Mouse (Mus musculus) embryonic facial prominence, embryonic 12.5 days (tissue): ENCODE data around the gene Ankrd31. TPM values are rescaled to one million over a fixed set of nuclear protein-coding genes. Genes with fewer than 3 reads are reported as not detected.

ENCODE experiments used
- ATAC-seq: fragments of 200-750 bp; cut with Nextera tagmentation; 2 replicates; pipeline ENCODE4 v1.8.0; 2017; ENCODE audit not compliant: insufficient number of reproducible peaks, insufficient read depth, low FRiP score, low TSS enrichment
- H3K27ac ChIP-seq: fragments of 300-500 bp; sonication (generic); 2 replicates; pipeline ENCODE4 v1.5.1; 2016; ENCODE audit warnings: mild to moderate bottlenecking
- H3K27me3 ChIP-seq: fragments of 300-500 bp; sonication (generic); 2 replicates; pipeline ENCODE4 v1.6.1; 2016; ENCODE audit warnings: mild to moderate bottlenecking, moderate library complexity
- H3K36me3 ChIP-seq: fragments of 300-500 bp; sonication (generic); 2 replicates; pipeline ENCODE4 v1.6.1; 2016; ENCODE audit warnings: mild to moderate bottlenecking
- H3K4me1 ChIP-seq: fragments of 300-500 bp; sonication (generic); 2 replicates; pipeline ENCODE4 v1.6.1; 2016
- H3K4me2 ChIP-seq: fragments of 300-500 bp; sonication (generic); replicated peaks from 2 replicates; pipeline ENCODE4 v1.6.1; 2016; ENCODE audit warnings: mild to moderate bottlenecking, moderate library complexity
- H3K4me3 ChIP-seq: fragments of 300-500 bp; sonication (generic); 2 replicates; pipeline ENCODE4 v1.5.1; 2016; ENCODE audit warnings: mild to moderate bottlenecking
- H3K9ac ChIP-seq: fragments of 300-500 bp; sonication (generic); 2 replicates; pipeline ENCODE4 v1.6.1; 2016; ENCODE audit warnings: mild to moderate bottlenecking, moderate library complexity
- H3K9me3 ChIP-seq: fragments of 300-500 bp; sonication (generic); 2 replicates; pipeline ENCODE4 v1.6.1; 2016; ENCODE audit warnings: mild to moderate bottlenecking, moderate library complexity
- WGBS: fragments of 180-500 bp; shearing (Covaris S2); methylation state at CpG from one replicate; pipeline ENCODE4 v1.1.7; 2016; 5-methylcytosine and 5-hydroxymethylcytosine counted together
- polyA plus RNA-seq: library from polyadenylated mRNA; unstranded; fragments of >200 nt; fragmentation: Nextera tagmentation; extraction: Ambion mirVana; gene quantifications from 2 replicates; pipeline ENCODE4 v1.2.1, GENCODE M21; 2016

Gene Ankrd31
- polyA plus RNA-seq, 1 experiment from 2014 or later = not detected

DNA sequence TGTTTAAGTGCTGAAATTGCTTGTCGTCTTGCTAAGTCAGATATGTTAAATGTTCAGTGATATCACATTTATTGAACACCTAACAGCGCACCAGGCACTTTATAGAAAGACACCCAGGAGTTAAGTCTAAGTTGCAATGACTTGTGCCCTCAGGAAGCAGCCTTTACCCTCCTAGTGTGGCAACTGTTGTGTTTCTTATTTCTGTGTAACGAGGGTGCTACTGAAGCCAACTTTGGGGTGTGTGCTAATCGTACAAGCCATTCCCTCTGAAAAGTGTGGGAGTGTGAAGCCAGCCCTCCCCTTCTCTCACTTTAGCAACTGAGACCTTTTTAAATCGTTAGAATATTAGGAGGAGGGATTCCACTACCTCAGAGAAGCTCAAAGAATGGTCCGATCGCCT, 199.7 kb downstream of the Ankrd31 start:
- WGBS = 88% methylated on average over 7 of the region's 7 CpGs
- no peak overlapping the region for H3K9ac ChIP-seq
- no peak overlapping the region for H3K4me3 ChIP-seq
- H3K36me3 ChIP-seq = no peaks in the 10 kb centered on the region
- H3K27me3 ChIP-seq = no peaks in the 10 kb centered on the region
- H3K27ac ChIP-seq = no peak overlapping the region
- no peaks in the 10 kb centered on the region for H3K9me3 ChIP-seq
- no peak for ATAC-seq
- H3K4me2 ChIP-seq = no peak overlapping the region
- 0 out of 2 replicates have a peak, but pooled peaks cover 3% of the 10 kb centered on the region for H3K4me1 ChIP-seq

- Histone ChIP-seq H3K9me3 (no peaks in the 10 kb centered on the region), H3K27ac (no peak overlapping the region), H3K4me3 (no peak overlapping the region), H3K27me3 (no peaks in the 10 kb centered on the region), H3K36me3 (no peaks in the 10 kb centered on the region), H3K4me2 (no peak overlapping the region), H3K4me1 (no peaks in the 10 kb centered on the region), H3K9ac (no peak overlapping the region)
- no peak for ATAC-seq
- WGBS = 61% methylated on average over 2 of the region's 2 CpGs
Measured at GRCm38 (mm10) chr13:96951880-96952279, 203.8 kb downstream of the Ankrd31 start.

DNA sequence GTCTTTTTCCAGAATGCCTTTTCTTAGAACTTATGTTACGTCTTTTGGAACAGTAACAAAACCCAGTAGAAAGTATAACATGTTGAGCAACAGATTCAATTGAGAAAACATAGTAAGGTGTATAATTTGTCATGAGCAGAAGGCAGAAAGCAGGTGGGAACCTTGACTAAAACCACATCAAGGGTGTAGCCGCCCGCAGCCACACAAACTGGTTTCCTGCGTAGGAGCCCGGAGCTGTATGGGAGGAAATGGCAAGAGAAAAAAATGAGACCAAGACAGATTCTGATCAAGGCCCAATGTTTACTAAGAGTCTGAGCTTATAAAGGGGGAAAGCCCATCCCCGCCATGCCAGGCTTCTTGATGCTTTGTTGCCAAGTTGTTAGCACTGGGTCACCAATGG, 208.4 kb downstream of the Ankrd31 start:
- Histone ChIP-seq H3K36me3 (no peaks in the 10 kb centered on the region), H3K4me3 (no peak overlapping the region), H3K9me3 (no peaks in the 10 kb centered on the region), H3K4me2 (no peak overlapping the region), H3K4me1 (no peaks in the 10 kb centered on the region), H3K9ac (no peak overlapping the region), H3K27me3 (no peaks in the 10 kb centered on the region), H3K27ac (no peak overlapping the region)
- no peak for ATAC-seq
- WGBS = 86% methylated on average over 6 of the region's 6 CpGs

Other genes starting within 250 kb of the Ankrd31 start
- 11.8 and 12.3 TPM in 2 replicates for gene Polk, start 205.7 kb upstream of the Ankrd31 start, polyA plus RNA-seq
- gene Col4a3bp, start 205.7 kb upstream of the Ankrd31 start, polyA plus RNA-seq = 10.4 and 10.7 TPM in 2 replicates
- gene Hmgcr, start 77.3 kb upstream of the Ankrd31 start, polyA plus RNA-seq = 108 and 118 TPM in 2 replicates
- gene Gcnt4, start 176.4 kb downstream of the Ankrd31 start, polyA plus RNA-seq = 0.22 and 0.23 TPM in 2 replicates